Mouse (Mus musculus): ENCODE measurements around the gene Hist2h2be.
"Not testable (repeated sequence)": the region's sequence is repeated elsewhere in the genome, so short reads cannot be mapped to it uniquely, and the experiment has no call there.

Hist2h2be gene

GRCm38 (mm10) chr3:96198601-96199251 is 22.2 kb upstream of the Hist2h2be start:
- DNase-seq: not testable (repeated sequence)

- DNase-seq: no peak
Measured at GRCm38 (mm10) chr3:96199731-96200130, 21.2 kb upstream of the Hist2h2be start.

- DNase-seq: no peak
Measured at GRCm38 (mm10) chr3:96207819-96208218, 13.1 kb upstream of the Hist2h2be start.

GRCm38 (mm10) chr3:96209242-96209641 is 11.7 kb upstream of the Hist2h2be start:
- no peak for DNase-seq

- DNase-seq: peak; percentile 47
Measured at GRCm38 (mm10) chr3:96219191-96219641, 1.7 kb upstream of the Hist2h2be start.

GRCm38 (mm10) chr3:96219661-96220130 is 1.2 kb upstream of the Hist2h2be start, which contains the start of the genes Bola1 and Hist2h2ab:
Bola1 (minus strand) TSS chr3:96219709.
Hist2h2ab (plus strand) TSS chr3:96219865.
- peak; percentile 83 for DNase-seq

- not testable (repeated sequence) for DNase-seq
Measured at GRCm38 (mm10) chr3:96220131-96220764, 671 bp upstream of the Hist2h2be start.

- DNase-seq: peak; percentile 53
Measured at GRCm38 (mm10) chr3:96221640-96222038, 720 bp downstream of the Hist2h2be start.

- DNase-seq: no peak
Measured at GRCm38 (mm10) chr3:96222774-96223173, 1.9 kb downstream of the Hist2h2be start.

GRCm38 (mm10) chr3:96225421-96225820 is 4.5 kb downstream of the Hist2h2be start:
- DNase-seq: no peak

- DNase-seq: no peak
Measured at GRCm38 (mm10) chr3:96226695-96227648, 6.1 kb downstream of the Hist2h2be start.

- no peak for DNase-seq
Measured at GRCm38 (mm10) chr3:96228828-96229227, 7.9 kb downstream of the Hist2h2be start.

GRCm38 (mm10) chr3:96230404-96230803 is 9.5 kb downstream of the Hist2h2be start:
- DNase-seq: no peak

GRCm38 (mm10) chr3:96230910-96231757 is 10.2 kb downstream of the Hist2h2be start:
- no peak for DNase-seq

- DNase-seq: no peak
Measured at GRCm38 (mm10) chr3:96231758-96232120, 10.8 kb downstream of the Hist2h2be start.

- DNase-seq: no peak
Measured at GRCm38 (mm10) chr3:96234914-96235313, 14.0 kb downstream of the Hist2h2be start.

GRCm38 (mm10) chr3:96235836-96236235 is 14.9 kb downstream of the Hist2h2be start:
- no peak for DNase-seq

- no peak for DNase-seq
Measured at GRCm38 (mm10) chr3:96236834-96237334, 16.0 kb downstream of the Hist2h2be start.

GRCm38 (mm10) chr3:96237335-96237903 is 16.5 kb downstream of the Hist2h2be start:
- no peak for DNase-seq

- no peak for DNase-seq
Measured at GRCm38 (mm10) chr3:96237904-96238511, 17.1 kb downstream of the Hist2h2be start.
